Comparison of ENCODE assay signal across 9 mouse cellular contexts in genomic region chr2:32884745-32885144, GRCm38 (mm10). TPM values are rescaled to one million over a fixed set of nuclear protein-coding genes. Genes with fewer than 3 reads are reported as not detected.
DNase-seq lines count a peak whose midpoint lies in the region; ATAC-seq and TF ChIP-seq lines count a peak whose summit lies in the region.
"Had no signal": no experiment of that assay in that cellular context is flagged by ENCODE, and none has a peak within 500 bp of the region (broad histone marks: within the 10 kb centered on the region; RNA-seq: fewer than 3 reads in every experiment).

No protein-coding gene starts in this region.

- H3K4me3 ChIP-seq in heart, embryonic 10.5 days = no peak overlapping the region
- no peak overlapping the region for H3K4me3 ChIP-seq in liver, embryonic 11.5 days (ENCODE audit: low read depth, low read length)
- no peak overlapping the region for H3K4me3 ChIP-seq in liver, postnatal 0 days (ENCODE audit: low read depth, low read length)
- H3K4me3 ChIP-seq in embryonic facial prominence, embryonic 11.5 days (ENCODE audit: low read depth, low read length) = no peak overlapping the region
- no peak overlapping the region for H3K4me3 ChIP-seq in limb, embryonic 15.5 days
- H3K4me3 ChIP-seq in cerebellum, adult 2 months (replicated peaks; ENCODE audit: insufficient read depth, low read depth, low read length) = no peak overlapping the region

- no peak for TF ChIP-seq CTCF in liver, postnatal 0 days (IDR thresholded peaks at IDR 0.05; ENCODE audit: low read depth)
- TF ChIP-seq CTCF in cerebellum, adult 2 months (IDR thresholded peaks at IDR 0.05; ENCODE audit: borderline replicate concordance, insufficient read depth, low read depth, low read length) = no peak

- no peaks in the 10 kb centered on the region for H3K27me3 ChIP-seq in heart, embryonic 10.5 days (ENCODE audit: insufficient read depth, poor library complexity, severe bottlenecking)
- no peaks in the 10 kb centered on the region for H3K27me3 ChIP-seq in liver, embryonic 11.5 days (replicated peaks; ENCODE audit: control insufficient read depth, insufficient read depth, low read length)
- H3K27me3 ChIP-seq in liver, postnatal 0 days (ENCODE audit: insufficient read depth, low read length) = no peaks in the 10 kb centered on the region
- no peaks in the 10 kb centered on the region for H3K27me3 ChIP-seq in embryonic facial prominence, embryonic 11.5 days (ENCODE audit: control insufficient read depth, insufficient read depth, low read length)
- H3K27me3 ChIP-seq in limb, embryonic 15.5 days = no peaks in the 10 kb centered on the region
- H3K27me3 ChIP-seq in cerebellum, adult 2 months (ENCODE audit: control insufficient read depth, insufficient read depth, low read length) = no peaks in the 10 kb centered on the region

- WGBS in heart, embryonic 10.5 days = 15% methylated on average over 7 of the region's 7 CpGs
- 18% methylated on average over 7 of the region's 7 CpGs for WGBS in liver, embryonic 11.5 days
- 22% methylated on average over 7 of the region's 7 CpGs for WGBS in liver, postnatal 0 days (ENCODE audit: insufficient replicate concordance)
- 21% methylated on average over 7 of the region's 7 CpGs for WGBS in embryonic facial prominence, embryonic 11.5 days
- WGBS in limb, embryonic 15.5 days = 24% methylated on average over 7 of the region's 7 CpGs
- 53% methylated on average over 7 of the region's 7 CpGs for WGBS in cerebellum, adult 2 months

- H3K9me3 ChIP-seq in heart, embryonic 10.5 days = no peaks in the 10 kb centered on the region
- no peaks in the 10 kb centered on the region for H3K9me3 ChIP-seq in liver, embryonic 11.5 days (ENCODE audit: control insufficient read depth, low read length)
- H3K9me3 ChIP-seq in liver, postnatal 0 days (ENCODE audit: low read length) = no peaks in the 10 kb centered on the region
- no peaks in the 10 kb centered on the region for H3K9me3 ChIP-seq in embryonic facial prominence, embryonic 11.5 days (replicated peaks; ENCODE audit: control insufficient read depth, low read length)
- no peaks in the 10 kb centered on the region for H3K9me3 ChIP-seq in limb, embryonic 15.5 days

- no peak overlapping the region for H3K9ac ChIP-seq in liver, embryonic 11.5 days (ENCODE audit: low read depth, low read length)
- H3K9ac ChIP-seq in liver, postnatal 0 days (replicated peaks) = no peak overlapping the region
- no peak overlapping the region for H3K9ac ChIP-seq in embryonic facial prominence, embryonic 11.5 days (replicated peaks; ENCODE audit: low read length)
- no peak overlapping the region for H3K9ac ChIP-seq in limb, embryonic 15.5 days

- H3K27ac ChIP-seq in heart, embryonic 10.5 days = peak overlapping the region; percentile 82
- peak overlapping the region; percentile 16 for H3K27ac ChIP-seq in liver, embryonic 11.5 days (ENCODE audit: low read depth, low read length)
- no peak overlapping the region for H3K27ac ChIP-seq in liver, postnatal 0 days (ENCODE audit: low read depth)
- H3K27ac ChIP-seq in embryonic facial prominence, embryonic 11.5 days (replicated peaks; ENCODE audit: low read depth, low read length) = peak overlapping the region; percentile 63; the same call in 1 of the 2 replicates
- peak overlapping the region; percentile 22 for H3K27ac ChIP-seq in limb, embryonic 15.5 days
- H3K27ac ChIP-seq in cerebellum, adult 2 months (ENCODE audit: insufficient read depth, low read length) = no peak overlapping the region

- no peak overlapping the region for H3K4me2 ChIP-seq in liver, embryonic 11.5 days
- no peak overlapping the region for H3K4me2 ChIP-seq in liver, postnatal 0 days (ENCODE audit: low read depth, low read length)
- H3K4me2 ChIP-seq in embryonic facial prominence, embryonic 11.5 days (ENCODE audit: low read depth, low read length) = no peak overlapping the region
- no peak overlapping the region for H3K4me2 ChIP-seq in limb, embryonic 15.5 days

- no peak for TF ChIP-seq EP300 in liver, postnatal 0 days (IDR thresholded peaks at IDR 0.05; ENCODE audit: low read depth)

- peaks cover 96% of the 10 kb centered on the region for H3K4me1 ChIP-seq in heart, embryonic 10.5 days
- peaks cover 59% of the 10 kb centered on the region for H3K4me1 ChIP-seq in liver, embryonic 11.5 days (replicated peaks; ENCODE audit: control insufficient read depth, insufficient read depth, low read length)
- H3K4me1 ChIP-seq in liver, postnatal 0 days (ENCODE audit: insufficient read depth) = peaks cover 46% of the 10 kb centered on the region
- peaks cover 26% of the 10 kb centered on the region for H3K4me1 ChIP-seq in embryonic facial prominence, embryonic 11.5 days (ENCODE audit: control insufficient read depth, insufficient read depth, low read length)
- peaks cover 79% of the 10 kb centered on the region for H3K4me1 ChIP-seq in limb, embryonic 15.5 days
- H3K4me1 ChIP-seq in cerebellum, adult 2 months (ENCODE audit: control insufficient read depth, insufficient read depth, low read length) = peaks cover 11% of the 10 kb centered on the region

- intact Hi-C loops in heart, postnatal 14 days (cut with DNase I) = no loop called here

- TF ChIP-seq POLR2A in cerebellum, adult 2 months (IDR thresholded peaks at IDR 0.05; ENCODE audit: borderline replicate concordance, insufficient read depth, low read length) = no peak

- no peak for ATAC-seq in liver, embryonic 11.5 days (replicated peaks; ENCODE audit: low FRiP score)
- no peak for ATAC-seq in liver, postnatal 0 days
- no peak for ATAC-seq in embryonic facial prominence, embryonic 11.5 days (replicated peaks; ENCODE audit: insufficient number of reproducible peaks, low FRiP score, low TSS enrichment, low read depth)
- ATAC-seq in limb, embryonic 15.5 days (ENCODE audit: insufficient number of reproducible peaks, low FRiP score, low TSS enrichment, low read depth) = no peak

- DNase-seq in heart, embryonic 10.5 days (ENCODE audit: low spot score) = no peak
- DNase-seq in heart, postnatal 14 days = no peak
- DNase-seq in liver, embryonic 11.5 days (ENCODE audit: low spot score) = no peak
- no peak for DNase-seq in liver, postnatal 0 days
- DNase-seq in embryonic facial prominence, embryonic 11.5 days (ENCODE audit: low spot score) = peak; percentile 58
- DNase-seq in layer of hippocampus, adult 8-10 months (ENCODE audit: low spot score in 2 of 2) = no peak
- DNase-seq in cerebellum, adult 2 months = no peak
- DNase-seq: thymus, adult 2 months had no signal

- peaks cover 5% of the 10 kb centered on the region for H3K36me3 ChIP-seq in heart, embryonic 10.5 days
- no peaks in the 10 kb centered on the region for H3K36me3 ChIP-seq in liver, embryonic 11.5 days (ENCODE audit: control insufficient read depth, insufficient read depth, low read length)
- H3K36me3 ChIP-seq in liver, postnatal 0 days (replicated peaks; ENCODE audit: insufficient read depth, low read length) = no peaks in the 10 kb centered on the region
- no peaks in the 10 kb centered on the region for H3K36me3 ChIP-seq in embryonic facial prominence, embryonic 11.5 days (replicated peaks; ENCODE audit: control insufficient read depth, insufficient read depth, low read depth, low read length)
- no peaks in the 10 kb centered on the region for H3K36me3 ChIP-seq in limb, embryonic 15.5 days

RNA-seq across cellular contexts. Expression of gene Fam129b, which starts 8.8 kb away (rescaled TPM):
- polyA plus RNA-seq in heart, embryonic 10.5 days (2016; fragmentation: Nextera tagmentation; extraction: Ambion mirVana) = 47.1 and 55.5 TPM in 2 replicates
- total RNA-seq in heart, postnatal 14 days (2021) = 10 to 100 TPM; 31.2 to 33.4 TPM
- 11.1 and 11.9 TPM in 2 replicates for polyA plus RNA-seq in liver, embryonic 11.5 days (2014; fragmentation: Nextera tagmentation; extraction: Ambion mirVana)
- 5.2 and 5.9 TPM in 2 replicates for polyA plus RNA-seq in liver, postnatal 0 days (2015; fragmentation: Nextera tagmentation; extraction: Ambion mirVana)
- 13.7 and 15.9 TPM in 2 replicates for polyA plus RNA-seq in embryonic facial prominence, embryonic 11.5 days (2014; fragmentation: Nextera tagmentation; extraction: Ambion mirVana)
- 138 and 152 TPM in 2 replicates for polyA plus RNA-seq in limb, embryonic 15.5 days (2015; fragmentation: Nextera tagmentation; extraction: Ambion mirVana)
- total RNA-seq in layer of hippocampus, adult 8-10 months (2022) = 10 to 100 TPM; 21.8 to 39.3 (median 32.1) TPM
- polyA plus RNA-seq in cerebellum, adult 2 months (2012; rRNA removed) = 23.9 and 24.5 TPM in 2 replicates

RNA-seq across cellular contexts. Expression of gene Stxbp1, which starts 37.7 kb away (rescaled TPM):
- 19.1 and 21.6 TPM in 2 replicates for polyA plus RNA-seq in heart, embryonic 10.5 days (2016; fragmentation: Nextera tagmentation; extraction: Ambion mirVana)
- total RNA-seq in heart, postnatal 14 days (2021) = 10 to 100 TPM; 19.5 to 22.7 TPM
- 11.8 and 12.0 TPM in 2 replicates for polyA plus RNA-seq in liver, embryonic 11.5 days (2014; fragmentation: Nextera tagmentation; extraction: Ambion mirVana)
- polyA plus RNA-seq in liver, postnatal 0 days (2015; fragmentation: Nextera tagmentation; extraction: Ambion mirVana) = 2.1 and 2.3 TPM in 2 replicates
- 22.0 and 27.1 TPM in 2 replicates for polyA plus RNA-seq in embryonic facial prominence, embryonic 11.5 days (2014; fragmentation: Nextera tagmentation; extraction: Ambion mirVana)
- 16.7 and 17.9 TPM in 2 replicates for polyA plus RNA-seq in limb, embryonic 15.5 days (2015; fragmentation: Nextera tagmentation; extraction: Ambion mirVana)
- 100 to 1,000 TPM; 583 to 634 (median 610) TPM for total RNA-seq in layer of hippocampus, adult 8-10 months (2022)
- 889 and 932 TPM in 2 replicates for polyA plus RNA-seq in cerebellum, adult 2 months (2012; rRNA removed)

Comparison
In these comparisons a context has a peak if more than half of its experiments do, and no peak if none do; other contexts are left out.
1. H3K27ac ChIP-seq: peak in heart, embryonic 10.5 days (single experiment), liver, embryonic 11.5 days (single experiment), embryonic facial prominence, embryonic 11.5 days (single experiment) and limb, embryonic 15.5 days (single experiment); none in liver, postnatal 0 days (single experiment) and cerebellum, adult 2 months (single experiment).
2. RNA of gene Stxbp1, which starts 37.7 kb away (polyA plus RNA-seq): 889 to 932 TPM in cerebellum, adult 2 months; 22.0 to 27.1 TPM in embryonic facial prominence, embryonic 11.5 days, 19.1 to 21.6 TPM in heart, embryonic 10.5 days, 16.7 to 17.9 TPM in limb, embryonic 15.5 days, 11.8 to 12.0 TPM in liver, embryonic 11.5 days and 2.1 to 2.3 TPM in liver, postnatal 0 days; every median in the first group is over 10 times any median in the second.